Mouse (Mus musculus) heart, embryonic 16.5 days (tissue): ENCODE measurements around the gene Tln2. TPM values are rescaled to one million over a fixed set of nuclear protein-coding genes. Genes with fewer than 3 reads are reported as not detected.
A peak's percentile ranks its signal among the peaks of the same experiment; 100 is the strongest.

ENCODE experiments used
- ATAC-seq: fragments of 200-750 bp; cut with Nextera tagmentation; replicated peaks from 2 replicates; pipeline ENCODE4 v1.8.0; 2017; ENCODE audit warnings: moderate number of reproducible peaks; ENCODE audit not compliant: insufficient read depth, low FRiP score; ENCODE audit errors: extremely low read depth
- H3K27ac ChIP-seq: fragments of 300-500 bp; sonication (generic); 2 replicates; pipeline ENCODE4 v1.5.1; 2014; ENCODE audit warnings: mild to moderate bottlenecking, low read length, control low read depth, moderate library complexity
- H3K27me3 ChIP-seq: fragments of 300-500 bp; sonication (generic); 2 replicates; pipeline ENCODE4 v1.6.1; 2014; ENCODE audit warnings: low read length, mixed read lengths; ENCODE audit not compliant: control insufficient read depth, insufficient read depth
- H3K36me3 ChIP-seq: fragments of 300-500 bp; sonication (generic); 2 replicates; pipeline ENCODE4 v1.6.1; 2014; ENCODE audit not compliant: control insufficient read depth, insufficient read depth
- H3K4me1 ChIP-seq: fragments of 300-500 bp; sonication (generic); 2 replicates; pipeline ENCODE4 v1.6.1; 2014; ENCODE audit warnings: low read length, mixed read lengths; ENCODE audit not compliant: control insufficient read depth, insufficient read depth
- H3K4me2 ChIP-seq: fragments of 300-500 bp; sonication (generic); 2 replicates; pipeline ENCODE4 v1.6.1; 2014; ENCODE audit warnings: low read depth, mild to moderate bottlenecking, control low read depth, low read length
- H3K4me3 ChIP-seq: fragments of 300-500 bp; sonication (generic); 2 replicates; pipeline ENCODE4 v1.5.1; 2014; ENCODE audit warnings: mild to moderate bottlenecking, control low read depth, low read length
- H3K9ac ChIP-seq: fragments of 300-500 bp; sonication (generic); 2 replicates; pipeline ENCODE4 v1.6.1; 2014; ENCODE audit warnings: low read length, control low read depth
- H3K9me3 ChIP-seq: fragments of 300-500 bp; sonication (generic); replicated peaks from 2 replicates; pipeline ENCODE4 v1.6.1; 2016; ENCODE audit warnings: low read length; ENCODE audit not compliant: control insufficient read depth
- WGBS: fragments of 180-500 bp; shearing (Covaris S2); extraction: QIAGEN DNeasy Blood & Tissue Kit; methylation state at CpG from one replicate; pipeline ENCODE4 v1.1.7; 2014; 5-methylcytosine and 5-hydroxymethylcytosine counted together
- polyA plus RNA-seq: library from polyadenylated mRNA; unstranded; fragments of >200 nt; fragmentation: Nextera tagmentation; extraction: Ambion mirVana; gene quantifications from 2 replicates; pipeline ENCODE4 v1.2.1, GENCODE M21; 2015

Gene Tln2
- polyA plus RNA-seq, 1 experiment from 2014 or later: 51.5 TPM

GRCm38 (mm10) chr9:67533260-67533659 is 26.2 kb downstream of the Tln2 start:
- no peak overlapping the region for H3K4me2 ChIP-seq
- H3K9ac ChIP-seq: no peak overlapping the region
- no peaks in the 10 kb centered on the region for H3K27me3 ChIP-seq
- no peak overlapping the region for H3K27ac ChIP-seq
- H3K4me3 ChIP-seq: no peak overlapping the region
- ATAC-seq: no peak
- no peaks in the 10 kb centered on the region for H3K36me3 ChIP-seq
- 65% methylated on average over 5 of the region's 5 CpGs for WGBS
- no peaks in the 10 kb centered on the region for H3K9me3 ChIP-seq
- H3K4me1 ChIP-seq: peaks cover 28% of the 10 kb centered on the region

- 65% methylated on average over 1 of the region's 1 CpGs for WGBS
- no peaks in the 10 kb centered on the region for H3K27me3 ChIP-seq
- H3K4me1 ChIP-seq: peaks cover 28% of the 10 kb centered on the region
- H3K4me2 ChIP-seq: no peak overlapping the region
- no peaks in the 10 kb centered on the region for H3K9me3 ChIP-seq
- no peak overlapping the region for H3K9ac ChIP-seq
- H3K36me3 ChIP-seq: no peaks in the 10 kb centered on the region
- no peak overlapping the region for H3K4me3 ChIP-seq
- no peak overlapping the region for H3K27ac ChIP-seq
- no peak for ATAC-seq
Measured at GRCm38 (mm10) chr9:67532631-67533030, 26.9 kb downstream of the Tln2 start.

- peak overlapping the region; percentile 38 for H3K4me2 ChIP-seq
- peaks cover 22% of the 10 kb centered on the region for H3K4me1 ChIP-seq
- H3K27me3 ChIP-seq: no peaks in the 10 kb centered on the region
- peak; percentile 73 for ATAC-seq
- 36% methylated on average over 5 of the region's 5 CpGs for WGBS
- H3K9me3 ChIP-seq: no peaks in the 10 kb centered on the region
- peak overlapping the region; percentile 95 for H3K27ac ChIP-seq
- H3K4me3 ChIP-seq: peak overlapping the region; percentile 1; the same call in 1 of the 2 replicates
- peak overlapping the region; percentile 51 for H3K9ac ChIP-seq
- no peaks in the 10 kb centered on the region for H3K36me3 ChIP-seq
Measured at GRCm38 (mm10) chr9:67529600-67529999, 29.9 kb downstream of the Tln2 start.

GRCm38 (mm10) chr9:67527726-67528125 is 31.8 kb downstream of the Tln2 start:
- no peak overlapping the region for H3K27ac ChIP-seq
- peaks cover 22% of the 10 kb centered on the region for H3K4me1 ChIP-seq
- WGBS: 99% methylated on average over 2 of the region's 2 CpGs
- no peak overlapping the region for H3K4me2 ChIP-seq
- no peaks in the 10 kb centered on the region for H3K9me3 ChIP-seq
- H3K36me3 ChIP-seq: no peaks in the 10 kb centered on the region
- ATAC-seq: no peak
- H3K9ac ChIP-seq: no peak overlapping the region
- H3K4me3 ChIP-seq: no peak overlapping the region
- no peaks in the 10 kb centered on the region for H3K27me3 ChIP-seq

- ATAC-seq: no peak
- Histone ChIP-seq H3K27me3 (no peaks in the 10 kb centered on the region), H3K27ac (no peak overlapping the region), H3K4me2 (no peak overlapping the region), H3K9me3 (no peaks in the 10 kb centered on the region), H3K4me3 (no peak overlapping the region), H3K9ac (no peak overlapping the region), H3K36me3 (no peaks in the 10 kb centered on the region), H3K4me1 (peaks cover 16% of the 10 kb centered on the region)
- 61% methylated on average over 4 of the region's 4 CpGs for WGBS
Measured at GRCm38 (mm10) chr9:67521736-67522135, 37.8 kb downstream of the Tln2 start.

GRCm38 (mm10) chr9:67509510-67509909 is 50.0 kb downstream of the Tln2 start:
- Histone ChIP-seq H3K36me3 (peaks cover 6% of the 10 kb centered on the region; the same call in 1 of the 2 replicates), H3K27ac (no peak overlapping the region), H3K4me1 (0 out of 2 replicates have a peak, but pooled peaks cover 2% of the 10 kb centered on the region), H3K9me3 (no peaks in the 10 kb centered on the region), H3K4me3 (no peak overlapping the region), H3K4me2 (no peak overlapping the region), H3K9ac (no peak overlapping the region), H3K27me3 (no peaks in the 10 kb centered on the region)
- ATAC-seq: no peak
- WGBS: 20% methylated on average over 3 of the region's 3 CpGs

GRCm38 (mm10) chr9:67504669-67505260 is 54.7 kb downstream of the Tln2 start:
- Histone ChIP-seq H3K4me1 (peaks cover 4% of the 10 kb centered on the region; the same call in 1 of the 2 replicates), H3K9ac (no peak overlapping the region), H3K4me2 (no peak overlapping the region), H3K9me3 (no peaks in the 10 kb centered on the region), H3K4me3 (no peak overlapping the region), H3K27ac (no peak overlapping the region), H3K36me3 (no peaks in the 10 kb centered on the region), H3K27me3 (no peaks in the 10 kb centered on the region)
- no peak for ATAC-seq
- 72% methylated on average over 8 of the region's 8 CpGs for WGBS

GRCm38 (mm10) chr9:67501801-67502200 is 57.7 kb downstream of the Tln2 start:
- Histone ChIP-seq H3K4me3 (no peak overlapping the region), H3K27ac (no peak overlapping the region), H3K9me3 (no peaks in the 10 kb centered on the region), H3K4me2 (no peak overlapping the region), H3K36me3 (no peaks in the 10 kb centered on the region), H3K27me3 (no peaks in the 10 kb centered on the region), H3K9ac (no peak overlapping the region), H3K4me1 (peaks cover 3% of the 10 kb centered on the region; the same call in 1 of the 2 replicates)
- 50% methylated on average over 1 of the region's 1 CpGs for WGBS
- ATAC-seq: no peak

- Histone ChIP-seq H3K4me2 (no peak overlapping the region), H3K27ac (no peak overlapping the region), H3K36me3 (no peaks in the 10 kb centered on the region), H3K4me3 (no peak overlapping the region), H3K4me1 (peaks cover 24% of the 10 kb centered on the region), H3K9ac (no peak overlapping the region), H3K9me3 (no peaks in the 10 kb centered on the region), H3K27me3 (no peaks in the 10 kb centered on the region)
- no peak for ATAC-seq
- 21% methylated on average over 2 of the region's 2 CpGs for WGBS
Measured at GRCm38 (mm10) chr9:67496368-67496767, 63.1 kb downstream of the Tln2 start.
